Mouse (Mus musculus): Measurements from ENCODE around the gene Gstm4.
"Not testable (repeated sequence)": the region's sequence is repeated elsewhere in the genome, so short reads cannot be mapped to it uniquely, and the experiment has no call there.

The Gstm4 gene

GRCm38 (mm10) chr3:108018190-108018820 is 26.4 kb downstream of the Gstm4 start:
- in situ Hi-C loops (cut with MboI; ENCODE audit: low sequenced_read_pairs) = no loop called here

- in situ Hi-C loops (cut with MboI; ENCODE audit: low sequenced_read_pairs) = no loop called here
Observed at GRCm38 (mm10) chr3:108017473-108018189, 27.1 kb downstream of the Gstm4 start, which contains the start of gene Gstm1. Gstm1 (minus strand) TSS chr3:108017973.

- in situ Hi-C loops (cut with MboI; ENCODE audit: low sequenced_read_pairs) = not testable (repeated sequence)
Observed at GRCm38 (mm10) chr3:108016468-108016867, 28.2 kb downstream of the Gstm4 start.

- in situ Hi-C loops (cut with MboI; ENCODE audit: low sequenced_read_pairs) = no loop called here
Observed at GRCm38 (mm10) chr3:108014974-108015346, 29.7 kb downstream of the Gstm4 start.

- in situ Hi-C loops (cut with MboI; ENCODE audit: low sequenced_read_pairs) = no loop called here
Observed at GRCm38 (mm10) chr3:108014098-108014973, 30.4 kb downstream of the Gstm4 start.

- in situ Hi-C loops (cut with MboI; ENCODE audit: low sequenced_read_pairs) = no loop called here
Observed at GRCm38 (mm10) chr3:108013331-108013871, 31.3 kb downstream of the Gstm4 start.

- in situ Hi-C loops (cut with MboI; ENCODE audit: low sequenced_read_pairs) = no loop called here
Observed at GRCm38 (mm10) chr3:108011558-108011957, 33.1 kb downstream of the Gstm4 start.

- in situ Hi-C loops (cut with MboI; ENCODE audit: low sequenced_read_pairs) = no loop called here
Observed at GRCm38 (mm10) chr3:108010286-108010685, 34.4 kb downstream of the Gstm4 start.

GRCm38 (mm10) chr3:108002021-108002420 is 42.7 kb downstream of the Gstm4 start:
- in situ Hi-C loops (cut with MboI; ENCODE audit: low sequenced_read_pairs) = no loop called here

GRCm38 (mm10) chr3:107999491-107999890 is 45.2 kb downstream of the Gstm4 start:
- in situ Hi-C loops (cut with MboI; ENCODE audit: low sequenced_read_pairs) = no loop called here

- in situ Hi-C loops (cut with MboI; ENCODE audit: low sequenced_read_pairs) = no loop called here
Observed at GRCm38 (mm10) chr3:107998591-107998990, 46.1 kb downstream of the Gstm4 start.

- in situ Hi-C loops (cut with MboI; ENCODE audit: low sequenced_read_pairs) = no loop called here
Observed at GRCm38 (mm10) chr3:107996576-107996975, 48.1 kb downstream of the Gstm4 start.

GRCm38 (mm10) chr3:107995974-107996373 is 48.7 kb downstream of the Gstm4 start:
- in situ Hi-C loops (cut with MboI; ENCODE audit: low sequenced_read_pairs) = not testable (repeated sequence)
